Mouse (Mus musculus) liver, embryonic 11.5 days (tissue): ENCODE data around the gene Rexo5. TPM values are rescaled to one million over a fixed set of nuclear protein-coding genes. Genes with fewer than 3 reads are reported as not detected.

Source experiments
- ATAC-seq: fragments of 200-750 bp; cut with Nextera tagmentation; replicated peaks from 2 replicates; pipeline ENCODE4 v1.8.0; 2017; ENCODE audit warnings: moderate number of reproducible peaks, mild to moderate bottlenecking, moderate TSS enrichment, moderate library complexity; ENCODE audit not compliant: low FRiP score
- DNase-seq: peaks from one replicate; pipeline ENCODE4 v3.0.0-alpha.2; 2017; ENCODE audit warnings: low spot score
- H3K27ac ChIP-seq: fragments of 300-500 bp; sonication (generic); 2 replicates; pipeline ENCODE4 v1.5.1; 2014; ENCODE audit warnings: mild to moderate bottlenecking, low read depth, low read length, control low read depth
- H3K27me3 ChIP-seq: fragments of 300-500 bp; sonication (generic); replicated peaks from 2 replicates; pipeline ENCODE4 v1.6.1; 2014; ENCODE audit warnings: low read length, mixed read lengths; ENCODE audit not compliant: control insufficient read depth, insufficient read depth
- H3K36me3 ChIP-seq: fragments of 300-500 bp; sonication (generic); 2 replicates; pipeline ENCODE4 v1.6.1; 2014; ENCODE audit warnings: mild to moderate bottlenecking, low read length, moderate library complexity, mixed read lengths; ENCODE audit not compliant: control insufficient read depth, insufficient read depth
- H3K4me1 ChIP-seq: fragments of 300-500 bp; sonication (generic); replicated peaks from 2 replicates; pipeline ENCODE4 v1.6.1; 2014; ENCODE audit warnings: low read length, mixed read lengths; ENCODE audit not compliant: control insufficient read depth, insufficient read depth
- H3K4me2 ChIP-seq: fragments of 300-500 bp; sonication (generic); 2 replicates; pipeline ENCODE4 v1.6.1; 2014; ENCODE audit warnings: mild to moderate bottlenecking, control low read depth, moderate library complexity
- H3K4me3 ChIP-seq: fragments of 300-500 bp; sonication (generic); 2 replicates; pipeline ENCODE4 v1.5.1; 2014; ENCODE audit warnings: low read depth, low read length, control low read depth
- H3K9ac ChIP-seq: fragments of 300-500 bp; sonication (generic); 2 replicates; pipeline ENCODE4 v1.6.1; 2014; ENCODE audit warnings: low read depth, low read length, control low read depth
- H3K9me3 ChIP-seq: fragments of 300-500 bp; sonication (generic); 2 replicates; pipeline ENCODE4 v1.6.1; 2016; ENCODE audit warnings: low read length, inconsistent platforms, mixed read lengths; ENCODE audit not compliant: control insufficient read depth
- WGBS: fragments of 180-500 bp; shearing (Covaris S2); extraction: QIAGEN DNeasy Blood & Tissue Kit; methylation state at CpG from one replicate; pipeline ENCODE4 v1.1.7; 2014; 5-methylcytosine and 5-hydroxymethylcytosine counted together
- polyA plus RNA-seq: library from polyadenylated mRNA; unstranded; fragments of >200 nt; fragmentation: Nextera tagmentation; extraction: Ambion mirVana; gene quantifications from 2 replicates; pipeline ENCODE4 v1.2.1, GENCODE M21; 2014

Rexo5 gene
- polyA plus RNA-seq, 1 experiment from 2014 or later = 16.3 TPM

DNA sequence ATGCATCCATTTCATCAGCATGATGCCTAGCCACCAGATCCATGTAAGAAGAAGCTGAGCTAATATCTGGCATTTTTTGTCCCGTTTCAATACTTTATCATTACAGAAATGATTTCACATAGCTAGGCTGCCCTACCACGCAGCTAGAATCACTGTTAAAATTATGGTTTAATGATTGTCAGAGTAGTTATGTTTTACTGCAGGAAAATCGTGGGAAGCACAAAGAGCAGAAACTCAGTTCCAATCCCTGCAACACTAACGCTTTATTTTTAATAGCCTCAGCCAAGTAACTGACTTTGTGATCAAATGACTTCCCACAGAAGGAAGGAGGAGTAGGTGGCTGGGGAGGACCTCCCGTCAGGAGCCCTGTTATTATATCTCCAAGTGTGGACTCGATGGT is 26.8 kb upstream of the Rexo5 start:
- ATAC-seq = no peak
- WGBS = 74% methylated on average over 6 of the region's 6 CpGs

DNA sequence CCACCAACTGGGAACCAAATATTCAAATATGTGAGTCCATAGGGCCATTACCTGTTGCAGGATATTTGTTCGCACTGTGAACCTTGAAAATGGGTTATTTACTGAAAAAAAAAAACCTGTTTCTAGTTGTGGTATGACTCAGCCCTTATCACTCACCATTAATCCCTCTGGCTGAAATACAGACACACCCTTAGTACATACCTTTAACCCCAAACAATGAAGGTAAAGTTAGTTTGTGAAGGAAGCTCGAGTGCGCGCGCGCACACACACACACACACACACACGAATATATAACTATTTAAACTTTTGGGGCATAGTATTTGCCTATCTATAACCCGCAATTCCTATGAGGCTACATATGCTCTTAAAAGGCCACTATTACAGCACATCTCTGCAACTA is 23.9 kb upstream of the Rexo5 start:
- no peak overlapping the region for H3K4me3 ChIP-seq
- WGBS = 88% methylated on average over 8 of the region's 8 CpGs
- no peak overlapping the region for H3K9ac ChIP-seq
- no peaks in the 10 kb centered on the region for H3K27me3 ChIP-seq
- H3K9me3 ChIP-seq = no peaks in the 10 kb centered on the region
- DNase-seq (no peak), ATAC-seq (no peak)
- H3K36me3 ChIP-seq = no peaks in the 10 kb centered on the region
- no peak overlapping the region for H3K4me2 ChIP-seq
- H3K4me1 ChIP-seq = no peaks in the 10 kb centered on the region
- no peak overlapping the region for H3K27ac ChIP-seq

More for the DNA sequence above, 26.8 kb upstream of the Rexo5 start:
- no peak for DNase-seq
- Histone ChIP-seq H3K4me1 (no peaks in the 10 kb centered on the region), H3K9me3 (no peaks in the 10 kb centered on the region), H3K4me2 (no peak overlapping the region), H3K27me3 (no peaks in the 10 kb centered on the region), H3K9ac (no peak overlapping the region), H3K36me3 (no peaks in the 10 kb centered on the region), H3K27ac (no peak overlapping the region), H3K4me3 (no peak overlapping the region)

DNA sequence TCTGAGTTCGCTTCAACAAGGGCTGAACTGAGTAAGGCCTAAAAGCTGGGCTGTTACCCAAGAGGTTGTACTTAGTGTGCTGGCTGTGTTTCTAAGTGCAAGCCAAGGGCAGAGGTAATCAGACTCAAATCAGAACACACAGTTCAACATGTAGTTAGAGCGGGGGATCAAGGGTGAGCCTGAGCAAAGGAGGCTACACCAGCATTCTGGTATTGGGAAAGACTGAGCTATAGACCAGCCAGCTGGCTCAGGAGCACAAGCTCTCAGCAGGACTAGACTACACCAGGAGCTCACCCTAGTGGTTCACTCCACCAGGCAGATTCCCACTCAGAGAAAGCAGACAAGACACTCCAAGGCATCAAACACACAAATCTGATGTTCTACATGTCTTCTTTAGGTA is 10.4 kb upstream of the Rexo5 start:
- no peak overlapping the region for H3K4me2 ChIP-seq
- no peak overlapping the region for H3K4me3 ChIP-seq
- H3K9ac ChIP-seq = no peak overlapping the region
- H3K4me1 ChIP-seq = peaks cover 3% of the 10 kb centered on the region; the same call in 1 of the 2 replicates
- no peaks in the 10 kb centered on the region for H3K27me3 ChIP-seq
- WGBS = 89% methylated on average over 2 of the region's 2 CpGs
- H3K9me3 ChIP-seq = no peaks in the 10 kb centered on the region
- H3K36me3 ChIP-seq = peaks cover 17% of the 10 kb centered on the region; the same call in 1 of the 2 replicates
- DNase-seq = no peak
- H3K27ac ChIP-seq = no peak overlapping the region
- ATAC-seq = no peak

DNA sequence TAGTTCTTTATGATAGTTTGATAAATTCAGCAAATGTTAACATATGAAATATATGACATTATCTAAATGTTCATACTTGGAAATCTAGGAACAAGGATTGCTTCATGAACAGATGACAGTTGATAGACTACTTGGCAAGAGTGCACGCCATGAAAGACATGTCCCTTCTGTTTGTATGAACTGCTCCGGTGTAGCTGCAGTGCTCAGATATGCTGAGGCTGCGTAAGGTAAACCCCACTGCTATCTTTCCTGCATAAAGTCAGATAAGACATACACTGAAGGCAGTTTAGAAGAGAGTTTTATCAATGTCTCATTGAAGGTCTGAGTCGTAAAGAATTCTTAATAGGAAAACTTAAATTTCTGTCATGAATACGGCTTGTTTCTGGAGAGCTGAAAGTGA is 8.9 kb upstream of the Rexo5 start:
- H3K36me3 ChIP-seq = peaks cover 20% of the 10 kb centered on the region; the same call in 1 of the 2 replicates
- no peak overlapping the region for H3K4me3 ChIP-seq
- H3K9me3 ChIP-seq = no peaks in the 10 kb centered on the region
- H3K9ac ChIP-seq = no peak overlapping the region
- ATAC-seq = peak; percentile 98
- 54% methylated on average over 5 of the region's 5 CpGs for WGBS
- peak overlapping the region; percentile 63 for H3K27ac ChIP-seq
- peaks cover 3% of the 10 kb centered on the region; the same call in 1 of the 2 replicates for H3K4me1 ChIP-seq
- no peaks in the 10 kb centered on the region for H3K27me3 ChIP-seq
- peak overlapping the region; percentile 24 for H3K4me2 ChIP-seq
- DNase-seq = no peak

DNA sequence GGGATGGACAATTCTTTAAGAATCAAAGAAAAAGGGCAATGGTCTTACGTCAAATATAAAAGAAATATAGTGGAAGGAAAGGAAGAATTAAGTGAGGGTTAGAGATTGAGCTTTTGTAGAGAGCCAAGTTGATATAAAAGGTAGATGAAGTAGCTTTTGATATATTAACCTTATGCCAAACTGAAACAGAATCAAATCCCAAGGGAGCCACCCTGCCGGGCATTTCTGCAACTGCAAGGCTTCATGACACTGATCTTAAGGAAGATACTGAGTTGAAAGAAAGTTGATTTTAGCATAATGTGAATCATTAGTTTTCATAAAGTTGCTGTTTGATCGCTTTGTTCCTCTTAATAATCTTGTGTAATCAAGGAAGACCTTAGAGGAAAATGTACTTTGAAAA is 4.8 kb upstream of the Rexo5 start:
- no peaks in the 10 kb centered on the region for H3K27me3 ChIP-seq
- H3K4me1 ChIP-seq = peaks cover 11% of the 10 kb centered on the region; the same call in 1 of the 2 replicates
- DNase-seq = no peak
- H3K4me2 ChIP-seq = no peak overlapping the region
- H3K9ac ChIP-seq = no peak overlapping the region
- no peaks in the 10 kb centered on the region for H3K9me3 ChIP-seq
- WGBS = 92% methylated on average over 3 of the region's 3 CpGs
- H3K4me3 ChIP-seq = no peak overlapping the region
- peaks cover 22% of the 10 kb centered on the region; the same call in 1 of the 2 replicates for H3K36me3 ChIP-seq
- no peak overlapping the region for H3K27ac ChIP-seq
- ATAC-seq = no peak

DNA sequence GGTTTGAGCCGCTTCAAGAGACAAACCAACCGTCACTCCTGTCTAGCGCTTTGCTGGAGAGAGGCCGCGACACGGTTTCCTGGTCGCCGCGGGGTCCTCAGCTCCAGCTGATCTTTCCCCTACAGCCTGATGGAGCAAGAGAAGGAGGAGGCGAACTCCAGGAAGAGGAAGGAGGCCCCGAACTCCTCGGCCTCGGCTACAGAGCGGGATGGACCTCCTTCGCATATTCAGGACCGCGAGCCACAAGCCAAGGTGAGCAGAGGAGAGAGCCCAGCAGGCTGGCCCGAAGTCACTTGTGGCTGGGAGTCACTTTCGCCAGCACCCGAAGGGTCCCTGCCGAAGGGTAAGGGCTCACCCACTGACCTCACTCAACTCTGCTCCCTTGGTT is 439 bp downstream of the Rexo5 start:
- peak overlapping the region; percentile 66 for H3K4me2 ChIP-seq
- under 1% methylated on average over 21 of the region's 21 CpGs for WGBS
- peak overlapping the region; percentile 62 for H3K27ac ChIP-seq
- peak overlapping the region; percentile 79 for H3K9ac ChIP-seq
- DNase-seq (no peak), ATAC-seq (peak; percentile 63)
- H3K4me1 ChIP-seq = peaks cover 13% of the 10 kb centered on the region
- H3K36me3 ChIP-seq = peaks cover 6% of the 10 kb centered on the region; the same call in 1 of the 2 replicates
- H3K9me3 ChIP-seq = no peaks in the 10 kb centered on the region
- no peaks in the 10 kb centered on the region for H3K27me3 ChIP-seq
- peak overlapping the region; percentile 72 for H3K4me3 ChIP-seq

DNA sequence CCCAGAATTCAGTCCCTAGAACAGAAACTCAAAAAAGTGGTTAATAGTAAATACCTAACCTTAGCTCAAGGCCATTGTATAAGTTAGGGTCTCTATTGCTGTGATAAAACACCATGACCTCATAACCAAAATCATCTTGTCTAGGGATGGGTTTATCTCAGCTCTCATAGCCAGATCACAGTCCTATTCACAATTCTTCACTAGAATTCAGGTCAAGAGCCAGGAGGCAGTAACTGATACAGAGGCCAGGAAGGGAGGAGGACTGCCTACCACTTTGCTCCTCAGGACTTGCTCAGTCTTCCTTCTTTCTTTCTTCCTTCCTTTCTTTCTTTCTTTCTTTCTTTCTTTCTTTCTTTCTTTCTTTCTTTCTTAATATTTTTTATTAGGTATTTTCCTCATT is 1.5 kb downstream of the Rexo5 start:
- H3K4me2 ChIP-seq = peak overlapping the region; percentile 60
- peak overlapping the region; percentile 32 for H3K4me3 ChIP-seq
- no peaks in the 10 kb centered on the region for H3K9me3 ChIP-seq
- H3K27me3 ChIP-seq = no peaks in the 10 kb centered on the region
- no peak overlapping the region; the same call in 1 of the 2 replicates for H3K27ac ChIP-seq
- DNase-seq (no peak), ATAC-seq (peak; percentile 60)
- peaks cover 2% of the 10 kb centered on the region; the same call in 1 of the 2 replicates for H3K36me3 ChIP-seq
- 0 out of 2 replicates have a peak overlapping the region, but pooled peaks have one; percentile 7 for H3K9ac ChIP-seq
- H3K4me1 ChIP-seq = peaks cover 13% of the 10 kb centered on the region

DNA sequence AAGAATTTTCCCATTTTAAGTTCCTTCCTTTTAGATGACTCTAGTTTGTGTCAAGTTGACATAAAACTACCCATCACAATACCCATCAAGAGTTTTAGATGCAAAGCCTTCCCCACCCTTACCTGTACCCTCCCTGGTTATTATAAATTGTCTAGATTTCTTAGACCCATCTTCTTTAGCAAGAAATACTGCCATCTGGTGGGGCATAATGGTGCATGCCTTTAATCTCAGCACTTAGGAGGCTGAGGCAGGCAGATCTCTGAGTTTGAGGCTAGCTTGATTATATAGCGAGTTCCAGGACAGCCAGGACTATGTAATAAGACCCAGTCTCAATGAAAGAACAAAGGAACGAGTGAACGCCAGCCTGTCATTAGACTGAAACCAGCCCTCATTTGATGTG is 6.7 kb downstream of the Rexo5 start:
- 94% methylated on average over 3 of the region's 3 CpGs for WGBS
- ATAC-seq (no peak), DNase-seq (no peak)
- no peaks in the 10 kb centered on the region; the same call in 1 of the 2 replicates for H3K36me3 ChIP-seq
- H3K4me1 ChIP-seq = no peaks in the 10 kb centered on the region
- H3K4me2 ChIP-seq = no peak overlapping the region
- no peaks in the 10 kb centered on the region for H3K9me3 ChIP-seq
- H3K4me3 ChIP-seq = no peak overlapping the region
- no peaks in the 10 kb centered on the region for H3K27me3 ChIP-seq
- no peak overlapping the region for H3K27ac ChIP-seq
- H3K9ac ChIP-seq = no peak overlapping the region

DNA sequence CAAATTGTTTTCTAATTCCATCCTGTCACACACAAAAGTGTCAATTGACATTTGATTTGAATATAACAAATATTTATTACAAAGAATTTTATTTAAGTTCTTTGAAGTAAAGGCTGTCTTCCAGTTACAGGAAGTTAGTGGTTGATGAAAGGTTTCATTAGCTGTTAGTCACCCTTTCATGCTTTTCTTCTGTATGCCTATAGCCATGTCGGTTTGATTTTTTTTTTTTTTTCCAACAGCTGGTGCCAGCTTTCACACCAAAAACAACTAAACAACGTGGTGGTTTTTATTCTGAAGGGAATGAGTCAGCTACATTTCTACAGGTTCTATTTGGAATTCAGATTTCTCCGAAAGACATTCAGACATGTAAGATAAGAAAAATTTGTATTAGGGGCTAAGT is 7.2 kb downstream of the Rexo5 start:
- no peaks in the 10 kb centered on the region for H3K4me1 ChIP-seq
- peaks cover under 1% of the 10 kb centered on the region; the same call in 1 of the 2 replicates for H3K36me3 ChIP-seq
- 81% methylated on average over 3 of the region's 3 CpGs for WGBS
- H3K9ac ChIP-seq = no peak overlapping the region
- H3K4me2 ChIP-seq = no peak overlapping the region
- ATAC-seq (no peak), DNase-seq (no peak)
- H3K4me3 ChIP-seq = no peak overlapping the region
- H3K9me3 ChIP-seq = no peaks in the 10 kb centered on the region
- no peaks in the 10 kb centered on the region for H3K27me3 ChIP-seq
- H3K27ac ChIP-seq = no peak overlapping the region
